Mouse (Mus musculus) heart, embryonic 14.5 days (tissue): ENCODE results near the gene Lama5. TPM values are rescaled to one million over a fixed set of nuclear protein-coding genes. Genes with fewer than 3 reads are reported as not detected.

Experiments
- ATAC-seq: fragments of 200-750 bp; cut with Nextera tagmentation; 2 replicates; pipeline ENCODE4 v1.8.0; 2017; ENCODE audit warnings: low read depth, moderate TSS enrichment; ENCODE audit not compliant: insufficient number of reproducible peaks, insufficient read depth, low FRiP score
- H3K27ac ChIP-seq, 2 experiments: fragments of 200-500 bp in 1 of 2; fragments of 300-500 bp in 1 of 2; sonication (generic) in 1 of 2; replicated peaks in 1 of 2; 2 replicates each; pipeline ENCODE4 v1.5.1; 2012 to 2014; ENCODE audit warnings: low read depth in 2 of 2, low read length in 2 of 2, control low read depth in 1 of 2, mild to moderate bottlenecking in 1 of 2, mixed read lengths in 1 of 2; ENCODE audit not compliant: control insufficient read depth in 1 of 2, insufficient read depth in 1 of 2
- H3K27me3 ChIP-seq: fragments of 300-500 bp; sonication (generic); 2 replicates; pipeline ENCODE4 v1.6.1; 2014; ENCODE audit warnings: mild to moderate bottlenecking, low read length, control low read depth; ENCODE audit not compliant: control insufficient read depth, insufficient read depth
- H3K36me3 ChIP-seq: fragments of 300-500 bp; sonication (generic); 2 replicates; pipeline ENCODE4 v1.6.1; 2014; ENCODE audit warnings: mild to moderate bottlenecking, control low read depth, low read length, mixed read lengths; ENCODE audit not compliant: control insufficient read depth, insufficient read depth
- H3K4me1 ChIP-seq, 2 experiments: fragments of 200-500 bp in 1 of 2; fragments of 300-500 bp in 1 of 2; sonication (generic) in 1 of 2; 2 replicates each; pipeline ENCODE4 v1.6.1; 2012 to 2014; ENCODE audit warnings: low read length in 2 of 2, control low read depth in 1 of 2, mixed read lengths in 1 of 2; ENCODE audit not compliant: control insufficient read depth in 2 of 2, insufficient read depth in 2 of 2
- H3K4me2 ChIP-seq: fragments of 300-500 bp; sonication (generic); 2 replicates; pipeline ENCODE4 v1.6.1; 2014; ENCODE audit warnings: mild to moderate bottlenecking, low read length
- H3K4me3 ChIP-seq, 2 experiments: fragments of 200-500 bp in 1 of 2; fragments of 300-500 bp in 1 of 2; sonication (generic) in 1 of 2; 2 replicates each; pipeline ENCODE4 v1.5.1; 2012 to 2014; ENCODE audit warnings: low read length in 2 of 2, mild to moderate bottlenecking in 2 of 2, control low read depth in 1 of 2, low read depth in 1 of 2, moderate library complexity in 1 of 2; ENCODE audit not compliant: control insufficient read depth in 1 of 2, insufficient read depth in 1 of 2
- H3K9ac ChIP-seq: fragments of 300-500 bp; sonication (generic); 2 replicates; pipeline ENCODE4 v1.6.1; 2014; ENCODE audit warnings: mild to moderate bottlenecking, low read length
- H3K9me3 ChIP-seq: fragments of 300-500 bp; sonication (generic); 2 replicates; pipeline ENCODE4 v1.6.1; 2016; ENCODE audit warnings: low read length, control low read depth; ENCODE audit not compliant: control insufficient read depth
- WGBS: fragments of 180-500 bp; shearing (Covaris S2); extraction: QIAGEN DNeasy Blood & Tissue Kit; methylation state at CpG from one replicate; pipeline ENCODE4 v1.1.7; 2014; 5-methylcytosine and 5-hydroxymethylcytosine counted together
- microRNA-seq: library from miRNA; unstranded; fragments of <30 nt; microRNA quantifications from one replicate; pipeline ENCODE4, GENCODE M21; 2016
- polyA plus RNA-seq: library from polyadenylated mRNA; unstranded; fragments of >200 nt; fragmentation: Nextera tagmentation; extraction: Ambion mirVana; gene quantifications from 2 replicates; pipeline ENCODE4 v1.2.1, GENCODE M21; 2014

Lama5 gene
- polyA plus RNA-seq, 1 experiment from 2014 or later = 32.7 TPM

DNA sequence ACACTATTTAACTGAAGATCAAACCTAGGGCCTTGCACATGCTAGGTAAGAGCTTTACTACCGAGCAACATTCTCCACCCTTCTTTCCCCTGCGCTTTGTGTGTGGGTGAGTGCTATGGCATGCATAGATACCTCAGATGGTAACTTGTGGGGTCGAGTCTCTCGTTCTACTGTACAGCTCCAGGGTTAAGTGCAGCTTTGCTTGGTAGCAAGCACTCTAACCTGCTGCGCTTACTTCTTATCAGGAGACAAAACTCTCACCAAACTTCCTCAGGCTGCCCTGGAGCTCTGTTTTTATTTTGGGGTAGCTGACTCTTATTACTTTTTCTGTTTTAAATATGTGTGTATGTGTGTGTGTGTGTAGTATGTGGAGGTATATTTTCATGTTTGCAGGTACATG, 90.2 kb downstream of the Lama5 start:
- H3K4me2 ChIP-seq = no peak overlapping the region
- H3K9me3 ChIP-seq = no peaks in the 10 kb centered on the region
- peaks cover 28% of the 10 kb centered on the region for H3K36me3 ChIP-seq
- no peak overlapping the region for H3K9ac ChIP-seq
- H3K4me3 ChIP-seq = no peak overlapping the region
- 0 out of 4 replicates have a peak, but pooled peaks cover 0 to 7% of the 10 kb centered on the region in 2 experiments for H3K4me1 ChIP-seq
- 54% methylated on average over 5 of the region's 5 CpGs for WGBS
- no peaks in the 10 kb centered on the region for H3K27me3 ChIP-seq
- H3K27ac ChIP-seq = peak overlapping the region in 1 of 2 experiments; percentile 19; a peak in 1 of 4 replicates
- no peak for ATAC-seq

GRCm38 (mm10) chr2:180133911-180134310, 91.7 kb downstream of the Lama5 start:
- Histone ChIP-seq H3K9me3 (no peaks in the 10 kb centered on the region), H3K27ac (peak overlapping the region; percentile 45 to 51; a peak in 2 of 4 replicates), H3K4me1 (0 out of 4 replicates have a peak, but pooled peaks cover 0 to 7% of the 10 kb centered on the region in 2 experiments), H3K4me2 (no peak overlapping the region), H3K27me3 (no peaks in the 10 kb centered on the region), H3K36me3 (peaks cover 14% of the 10 kb centered on the region; the same call in 1 of the 2 replicates), H3K4me3 (no peak overlapping the region), H3K9ac (no peak overlapping the region)
- WGBS = 74% methylated on average over 3 of the region's 3 CpGs
- no peak for ATAC-seq

- 72% methylated on average over 4 of the region's 4 CpGs for WGBS
- H3K27ac ChIP-seq = 0 out of 4 replicates have a peak overlapping the region, but pooled peaks of 1 of the 2 experiments have one; percentile 45
- H3K4me1 ChIP-seq = 0 out of 4 replicates have a peak, but pooled peaks cover 0 to 7% of the 10 kb centered on the region in 2 experiments
- no peak overlapping the region for H3K4me3 ChIP-seq
- no peak overlapping the region for H3K4me2 ChIP-seq
- no peaks in the 10 kb centered on the region for H3K9me3 ChIP-seq
- H3K27me3 ChIP-seq = no peaks in the 10 kb centered on the region
- peaks cover 7% of the 10 kb centered on the region; the same call in 1 of the 2 replicates for H3K36me3 ChIP-seq
- ATAC-seq = no peak
- H3K9ac ChIP-seq = no peak overlapping the region
Measured at GRCm38 (mm10) chr2:180133231-180133630, 92.4 kb downstream of the Lama5 start.

DNA sequence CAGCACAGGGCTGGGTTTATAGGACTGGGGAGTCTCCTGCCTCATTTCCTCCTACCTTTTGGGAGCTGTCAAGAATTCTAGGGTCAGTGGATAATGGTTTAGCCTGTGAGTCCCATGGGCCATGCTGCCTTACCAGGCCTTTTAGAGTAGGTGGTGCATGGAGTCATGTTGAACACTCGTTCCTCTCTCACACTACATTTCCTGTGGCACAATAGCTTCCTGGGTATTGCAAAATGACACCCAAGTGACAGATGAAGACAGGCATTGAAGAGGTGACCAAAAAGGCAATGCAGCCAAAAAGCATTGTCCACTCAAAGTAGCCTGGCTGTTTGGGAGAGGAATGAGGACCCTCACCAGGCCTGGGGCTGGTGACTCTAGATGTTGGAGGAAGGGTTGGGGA, 98.0 kb downstream of the Lama5 start:
- Histone ChIP-seq H3K27ac (no peak overlapping the region), H3K4me1 (peaks cover 10 to 17% of the 10 kb centered on the region in 2 experiments; a peak in 3 of 4 replicates), H3K27me3 (no peaks in the 10 kb centered on the region), H3K4me2 (no peak overlapping the region), H3K36me3 (no peaks in the 10 kb centered on the region), H3K4me3 (no peak overlapping the region), H3K9ac (no peak overlapping the region), H3K9me3 (no peaks in the 10 kb centered on the region)
- ATAC-seq = no peak
- WGBS = 39% methylated on average over 1 of the region's 1 CpGs

Small RNAs within 50 kb of the gene (microRNA-seq; reads per million reads assigned to microRNA genes)
- gene Mir3091 (not detected), gene Mir7005 (not detected)

Other genes starting within 250 kb of the Lama5 start
- 3.3 and 3.4 TPM in 2 replicates for gene Taf4, start 249.2 kb downstream of the Lama5 start, polyA plus RNA-seq
- gene Lsm14b, start 200.9 kb downstream of the Lama5 start, polyA plus RNA-seq = 4.8 and 5.3 TPM in 2 replicates
- 410 and 434 TPM in 2 replicates for gene Psma7, start 183.4 kb downstream of the Lama5 start, polyA plus RNA-seq
- gene Ss18l1, start 183.3 kb downstream of the Lama5 start, polyA plus RNA-seq = 3.6 and 3.9 TPM in 2 replicates
- gene Mtg2, start 155.3 kb downstream of the Lama5 start, polyA plus RNA-seq = 24.9 and 27.9 TPM in 2 replicates
- not detected in 2 replicates for gene Hrh3, start 121.4 kb downstream of the Lama5 start, polyA plus RNA-seq
- gene Osbpl2, start 106.6 kb downstream of the Lama5 start, polyA plus RNA-seq = 38.0 and 40.5 TPM in 2 replicates
- gene Adrm1, start 54.4 kb downstream of the Lama5 start, polyA plus RNA-seq = 102 and 109 TPM in 2 replicates
- 386 and 447 TPM in 2 replicates for gene Rps21, start 31.5 kb upstream of the Lama5 start, polyA plus RNA-seq
- gene Cables2, start 47.6 kb upstream of the Lama5 start, polyA plus RNA-seq = 15.1 and 16.1 TPM in 2 replicates
- gene Rbbp8nl, start 64.0 kb upstream of the Lama5 start, polyA plus RNA-seq = not detected in 2 replicates
- 7.3 and 9.7 TPM in 2 replicates for gene Gata5, start 108.8 kb upstream of the Lama5 start, polyA plus RNA-seq
- gene Slco4a1, start 230.4 kb upstream of the Lama5 start, polyA plus RNA-seq = 0.26 TPM in 2 replicates